Mouse (Mus musculus): ENCODE results near the gene Gm27021.

DNA sequence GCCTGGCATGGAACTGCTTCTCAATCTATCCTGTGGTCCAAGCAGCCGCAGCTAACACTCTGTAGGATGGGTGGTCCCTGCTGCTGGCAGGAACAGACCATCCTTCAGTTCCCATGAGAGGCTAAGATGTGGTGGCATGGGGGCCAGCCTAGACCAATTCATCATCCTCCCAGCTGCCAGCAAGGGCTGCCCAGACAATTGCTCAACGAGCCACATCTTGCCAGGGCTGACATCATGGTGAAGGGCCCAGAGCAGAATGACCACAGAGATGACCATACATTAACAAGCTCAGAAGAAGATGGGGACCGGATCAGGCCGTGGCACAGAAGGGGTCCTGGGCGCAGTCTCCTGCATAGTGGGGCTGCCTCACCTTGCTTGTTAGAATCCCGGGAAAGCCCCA, 57.1 kb downstream of the Gm27021 start:
- TF ChIP-seq FLI1 (IDR thresholded peaks at IDR 0.05; ENCODE audit: low read length) (no peak), GATA1 (IDR thresholded peaks at IDR 0.05; ENCODE audit: borderline replicate concordance, low read length) (no peak)
